Mouse (Mus musculus): ENCODE results near the gene Lama5. TPM values are rescaled to one million over a fixed set of nuclear protein-coding genes. Genes with fewer than 3 reads are reported as not detected.
A peak's percentile ranks its signal among the peaks of the same experiment; 100 is the strongest.
"Not testable (repeated sequence)": the region's sequence is repeated elsewhere in the genome, so short reads cannot be mapped to it uniquely, and the experiment has no call there.

The Lama5 gene
- total RNA-seq (2021), result 10 to 100 TPM; 47.8 to 49.6 TPM

GRCm38 (mm10) chr2:180225762-180226378 lies at the start of gene Lama5:
Lama5 (minus strand) TSS chr2:180225859.
- DNase-seq, result peak; percentile 78

GRCm38 (mm10) chr2:180274523-180274922 lies 48.9 kb upstream of the Lama5 start:
- DNase-seq, result no peak

- DNase-seq, result peak; percentile 94
Measured at GRCm38 (mm10) chr2:180273394-180274244, 48.0 kb upstream of the Lama5 start, which contains the start of gene Cables2. Cables2 (minus strand) TSS chr2:180273496.

GRCm38 (mm10) chr2:180272884-180273321 lies 47.2 kb upstream of the Lama5 start:
- no peak for DNase-seq

GRCm38 (mm10) chr2:180271804-180272395 lies 46.2 kb upstream of the Lama5 start:
- DNase-seq, result no peak

- DNase-seq, result no peak
Measured at GRCm38 (mm10) chr2:180270537-180271255, 45.0 kb upstream of the Lama5 start.

- DNase-seq, result no peak
Measured at GRCm38 (mm10) chr2:180269329-180269728, 43.7 kb upstream of the Lama5 start.

GRCm38 (mm10) chr2:180267955-180268354 lies 42.3 kb upstream of the Lama5 start:
- no peak for DNase-seq

GRCm38 (mm10) chr2:180262891-180263290 lies 37.2 kb upstream of the Lama5 start:
- no peak for DNase-seq

- peak; percentile 44 for DNase-seq
Measured at GRCm38 (mm10) chr2:180262441-180262840, 36.8 kb upstream of the Lama5 start.

- DNase-seq, result no peak
Measured at GRCm38 (mm10) chr2:180261901-180262300, 36.2 kb upstream of the Lama5 start.

- no peak for DNase-seq
Measured at GRCm38 (mm10) chr2:180260610-180261480, 35.2 kb upstream of the Lama5 start.

GRCm38 (mm10) chr2:180259826-180260609 lies 34.4 kb upstream of the Lama5 start:
- not testable (repeated sequence) for DNase-seq

GRCm38 (mm10) chr2:180258951-180259484 lies 33.4 kb upstream of the Lama5 start:
- not testable (repeated sequence) for DNase-seq

- no peak for DNase-seq
Measured at GRCm38 (mm10) chr2:180257963-180258865, 32.6 kb upstream of the Lama5 start.

GRCm38 (mm10) chr2:180257001-180257521 lies 31.4 kb upstream of the Lama5 start, which contains the start of gene Rps21:
Rps21 (plus strand) TSS chr2:180257377.
- peak; percentile 98 for DNase-seq

- no peak for DNase-seq
Measured at GRCm38 (mm10) chr2:180256296-180257000, 30.8 kb upstream of the Lama5 start.

- DNase-seq, result no peak
Measured at GRCm38 (mm10) chr2:180255701-180256100, 30.0 kb upstream of the Lama5 start.

Measured in heart, postnatal 4 days (tissue).